ENCODE assay signal across 21 mouse cellular contexts in the genomic region with DNA sequence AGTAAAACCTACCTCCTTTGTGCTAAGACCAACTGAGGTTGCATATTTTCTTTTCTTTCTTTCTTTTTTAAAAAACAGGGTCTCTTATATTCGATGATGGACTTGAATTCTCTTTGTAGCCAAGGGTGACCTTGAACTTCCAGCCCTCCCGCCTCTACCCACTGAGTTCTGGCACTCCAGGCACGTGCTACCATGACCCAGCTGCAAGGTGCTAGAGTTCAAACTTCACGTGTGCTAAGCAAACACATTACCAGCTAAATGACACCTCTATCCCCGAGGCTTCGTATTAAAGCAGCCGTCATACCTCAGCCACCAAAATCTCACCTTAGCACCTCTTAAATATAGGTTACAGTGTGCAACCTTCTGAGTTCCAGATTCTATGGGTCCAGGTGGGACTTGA. TPM values are rescaled to one million over a fixed set of nuclear protein-coding genes. Genes with fewer than 3 reads are reported as not detected.
A peak's percentile ranks its signal among the peaks of the same experiment; 100 is the strongest.
DNase-seq lines count a peak whose midpoint lies in the region; ATAC-seq and TF ChIP-seq lines count a peak whose summit lies in the region.
"Had no signal": no experiment of that assay in that cellular context is flagged by ENCODE, and none has a peak within 500 bp of the region (broad histone marks: within the 10 kb centered on the region; RNA-seq: fewer than 3 reads in every experiment).

No protein-coding gene starts in this region.

- no peaks in the 10 kb centered on the region for H3K27me3 ChIP-seq in liver, embryonic 16.5 days (ENCODE audit: control insufficient read depth, insufficient read depth, low read depth, low read length)
- no peaks in the 10 kb centered on the region for H3K27me3 ChIP-seq in Patski
- no peaks in the 10 kb centered on the region for H3K27me3 ChIP-seq in intestine, postnatal 0 days (replicated peaks; ENCODE audit: control insufficient read depth, insufficient read depth, low read length)
- H3K27me3 ChIP-seq in midbrain, embryonic 13.5 days, result no peaks in the 10 kb centered on the region
- H3K27me3 ChIP-seq in kidney, embryonic 15.5 days, result no peaks in the 10 kb centered on the region
- H3K27me3 ChIP-seq: embryonic facial prominence, embryonic 12.5 days; forebrain, embryonic 12.5 days; heart, embryonic 15.5 days had no signal

- H3K4me2 ChIP-seq in liver, embryonic 16.5 days (ENCODE audit: low read depth, low read length), result no peak overlapping the region
- H3K4me2 ChIP-seq in intestine, postnatal 0 days (replicated peaks; ENCODE audit: low read depth), result no peak overlapping the region
- no peak overlapping the region for H3K4me2 ChIP-seq in midbrain, embryonic 13.5 days (replicated peaks)
- no peak overlapping the region for H3K4me2 ChIP-seq in kidney, embryonic 15.5 days
- H3K4me2 ChIP-seq: embryonic facial prominence, embryonic 12.5 days; forebrain, embryonic 12.5 days; heart, embryonic 11.5 days; heart, embryonic 15.5 days; hindbrain, embryonic 13.5 days had no signal

- H3K9me3 ChIP-seq in liver, embryonic 16.5 days (replicated peaks; ENCODE audit: control insufficient read depth, low read length), result no peaks in the 10 kb centered on the region
- H3K9me3 ChIP-seq in intestine, postnatal 0 days (ENCODE audit: control insufficient read depth), result no peaks in the 10 kb centered on the region
- H3K9me3 ChIP-seq in midbrain, embryonic 13.5 days, result no peaks in the 10 kb centered on the region
- H3K9me3 ChIP-seq in kidney, embryonic 15.5 days (replicated peaks), result no peaks in the 10 kb centered on the region
- H3K9me3 ChIP-seq: embryonic facial prominence, embryonic 12.5 days; forebrain, embryonic 12.5 days; heart, embryonic 15.5 days; hindbrain, embryonic 13.5 days had no signal

- no peaks in the 10 kb centered on the region for H3K36me3 ChIP-seq in liver, embryonic 16.5 days (ENCODE audit: control insufficient read depth, insufficient read depth)
- no peaks in the 10 kb centered on the region for H3K36me3 ChIP-seq in intestine, postnatal 0 days (ENCODE audit: control insufficient read depth, insufficient read depth)
- no peaks in the 10 kb centered on the region for H3K36me3 ChIP-seq in midbrain, embryonic 13.5 days
- no peaks in the 10 kb centered on the region for H3K36me3 ChIP-seq in kidney, embryonic 15.5 days
- H3K36me3 ChIP-seq: embryonic facial prominence, embryonic 12.5 days; forebrain, embryonic 12.5 days; G1E; heart, embryonic 15.5 days; hindbrain, embryonic 13.5 days had no signal

- DNase-seq in liver, result no peak
- DNase-seq in Patski (ENCODE audit: low read depth, low spot score), result no peak
- DNase-seq in natural killer cell, adult 2 months (ENCODE audit: low spot score in 2 of 2), result no peak
- DNase-seq: cerebellum, adult 11-12 months; cerebellum, adult 9-10 months; cerebellum, postnatal 25 days; gastrocnemius, postnatal 14 days; heart, adult 2 months; heart, postnatal 14 days had no signal

- in situ Hi-C loops in Patski (cut with MboI; ENCODE audit: low pct_unique_long_range_greater_than_20kb), result loop anchor here (5.0 kb wide), 1 partner anchor 98 kb away; no protein-coding TSS in a partner anchor

- no peaks in the 10 kb centered on the region; the same call in 1 of the 2 replicates for H3K4me1 ChIP-seq in liver, embryonic 16.5 days (ENCODE audit: control insufficient read depth, low read depth, low read length)
- H3K4me1 ChIP-seq in intestine, postnatal 0 days (replicated peaks; ENCODE audit: control insufficient read depth, insufficient read depth, low read length), result no peaks in the 10 kb centered on the region; the same call in 1 of the 2 replicates
- no peaks in the 10 kb centered on the region for H3K4me1 ChIP-seq in midbrain, embryonic 13.5 days (replicated peaks)
- peaks cover 13% of the 10 kb centered on the region; the same call in 1 of the 2 replicates for H3K4me1 ChIP-seq in kidney, embryonic 15.5 days
- H3K4me1 ChIP-seq: forebrain, embryonic 12.5 days; hindbrain, embryonic 13.5 days had no signal

- TF ChIP-seq CTCF in Patski (IDR thresholded peaks at IDR 0.05), result no peak
- TF ChIP-seq CTCF in intestine, postnatal 0 days (IDR thresholded peaks at IDR 0.05; ENCODE audit: low read depth), result no peak

- H3K27ac ChIP-seq in liver, embryonic 16.5 days (ENCODE audit: low read length), result no peak overlapping the region
- no peak overlapping the region for H3K27ac ChIP-seq in intestine, postnatal 0 days (ENCODE audit: low read depth, low read length)
- H3K27ac ChIP-seq in midbrain, embryonic 13.5 days, result no peak overlapping the region
- no peak overlapping the region for H3K27ac ChIP-seq in kidney, embryonic 15.5 days
- H3K27ac ChIP-seq: embryonic facial prominence, embryonic 12.5 days; forebrain, embryonic 12.5 days; heart, adult 2 months; heart, embryonic 15.5 days; hindbrain, embryonic 13.5 days had no signal

- H3K9ac ChIP-seq in liver, embryonic 16.5 days (ENCODE audit: low read depth, low read length), result no peak overlapping the region
- H3K9ac ChIP-seq in intestine, postnatal 0 days (ENCODE audit: low read depth, low read length), result no peak overlapping the region
- no peak overlapping the region for H3K9ac ChIP-seq in midbrain, embryonic 13.5 days (replicated peaks)
- no peak overlapping the region for H3K9ac ChIP-seq in kidney, embryonic 15.5 days
- H3K9ac ChIP-seq: embryonic facial prominence, embryonic 12.5 days; forebrain, embryonic 12.5 days; heart, embryonic 15.5 days; hindbrain, embryonic 13.5 days had no signal

- POLR2A ChIA-PET in Patski (lab: Charles Lee), result interaction anchor here (3.4 kb wide), 1 partner anchor 21 kb away, joined by 15 read pairs; a partner anchor contains a TSS

- 42% methylated on average over 7 of the region's 7 CpGs for WGBS in liver, embryonic 16.5 days (ENCODE audit: insufficient replicate concordance)
- 33% methylated on average over 7 of the region's 7 CpGs for WGBS in intestine, postnatal 0 days
- WGBS in midbrain, embryonic 13.5 days, result 80% methylated on average over 7 of the region's 7 CpGs
- 54% methylated on average over 7 of the region's 7 CpGs for WGBS in kidney, embryonic 15.5 days

- peak; percentile 24; the same call in 1 of the 2 replicates for ATAC-seq in liver, embryonic 16.5 days (ENCODE audit: low read depth)
- ATAC-seq in Patski, result peak; percentile 4
- peak; percentile 84 for ATAC-seq in intestine, postnatal 0 days
- no peak for ATAC-seq in midbrain, embryonic 13.5 days
- no peak for ATAC-seq in kidney, embryonic 15.5 days (replicated peaks; ENCODE audit: low FRiP score)
- ATAC-seq: activated CD4-positive, CD25-positive, alpha-beta regulatory T cell, adult 4 months; forebrain, embryonic 16.5 days had no signal

- CTCF ChIA-PET in Patski (lab: Charles Lee), result interaction anchor here (0.8 kb wide), 1 partner anchor 19 kb away, joined by 3 read pairs; no protein-coding TSS in a partner anchor

- H3K4me3 ChIP-seq in liver, embryonic 16.5 days (ENCODE audit: low read depth, low read length), result no peak overlapping the region
- H3K4me3 ChIP-seq in intestine, postnatal 0 days (ENCODE audit: low read depth, low read length), result no peak overlapping the region
- no peak overlapping the region for H3K4me3 ChIP-seq in midbrain, embryonic 13.5 days (replicated peaks)
- no peak overlapping the region for H3K4me3 ChIP-seq in kidney, embryonic 15.5 days (replicated peaks)
- H3K4me3 ChIP-seq: embryonic facial prominence, embryonic 12.5 days; forebrain, embryonic 12.5 days; heart, adult 2 months; heart, embryonic 15.5 days; hindbrain, embryonic 13.5 days had no signal

RNA-seq across cellular contexts. Expression of a gene that starts 21.9 kb away (rescaled TPM):
- 2.4 and 3.4 TPM in 2 replicates for polyA plus RNA-seq in liver, embryonic 16.5 days (2015; fragmentation: Nextera tagmentation; extraction: Ambion mirVana)
- 37.4 TPM for polyA plus RNA-seq in Patski (2021)
- 14.5 and 15.0 TPM in 2 replicates for polyA plus RNA-seq in intestine, postnatal 0 days (2015; fragmentation: Nextera tagmentation; extraction: Ambion mirVana)
- 3.3 and 4.6 TPM in 2 replicates for polyA plus RNA-seq in midbrain, embryonic 13.5 days (2015; fragmentation: Nextera tagmentation; extraction: Ambion mirVana)
- polyA plus RNA-seq in kidney, embryonic 15.5 days (2015; fragmentation: Nextera tagmentation; extraction: Ambion mirVana), result 7.4 and 9.4 TPM in 2 replicates
- polyA plus RNA-seq: G1E had no signal

RNA-seq across cellular contexts. Expression of a gene that starts 22.4 kb away (rescaled TPM):
- polyA plus RNA-seq in liver, embryonic 16.5 days (2015; fragmentation: Nextera tagmentation; extraction: Ambion mirVana), result 970 and 1,131 TPM in 2 replicates
- polyA plus RNA-seq in Patski (2021), result 0.35 TPM
- 0.77 and 0.94 TPM in 2 replicates for polyA plus RNA-seq in intestine, postnatal 0 days (2015; fragmentation: Nextera tagmentation; extraction: Ambion mirVana)
- 0.13 TPM in 1 of 2 replicates, not detected in the other for polyA plus RNA-seq in midbrain, embryonic 13.5 days (2015; fragmentation: Nextera tagmentation; extraction: Ambion mirVana)
- 3.8 and 7.0 TPM in 2 replicates for polyA plus RNA-seq in kidney, embryonic 15.5 days (2015; fragmentation: Nextera tagmentation; extraction: Ambion mirVana)
- polyA plus RNA-seq: activated CD4-positive, CD25-positive, alpha-beta regulatory T cell, adult 4 months; forebrain, embryonic 12.5 days; G1E had no signal

RNA-seq across cellular contexts. Expression of a gene that starts 59.4 kb away (rescaled TPM):
- 0.96 and 1.1 TPM in 2 replicates for polyA plus RNA-seq in liver, embryonic 16.5 days (2015; fragmentation: Nextera tagmentation; extraction: Ambion mirVana)
- polyA plus RNA-seq in Patski (2021), result 9.7 TPM
- polyA plus RNA-seq in intestine, postnatal 0 days (2015; fragmentation: Nextera tagmentation; extraction: Ambion mirVana), result 3.8 and 3.9 TPM in 2 replicates
- 35.7 and 37.8 TPM in 2 replicates for polyA plus RNA-seq in midbrain, embryonic 13.5 days (2015; fragmentation: Nextera tagmentation; extraction: Ambion mirVana)
- polyA plus RNA-seq in kidney, embryonic 15.5 days (2015; fragmentation: Nextera tagmentation; extraction: Ambion mirVana), result 13.7 and 13.8 TPM in 2 replicates
- polyA plus RNA-seq: G1E had no signal

Comparison
In these comparisons a context has a peak if more than half of its experiments do, and no peak if none do; other contexts are left out.
1. ATAC-seq: peak in liver, embryonic 16.5 days (single experiment), Patski (single experiment) and intestine, postnatal 0 days (single experiment); none in midbrain, embryonic 13.5 days (single experiment) and kidney, embryonic 15.5 days (single experiment).
2. RNA of a gene that starts 22.4 kb away (polyA plus RNA-seq): 970 to 1,131 TPM in liver, embryonic 16.5 days; 3.8 to 7.0 TPM in kidney, embryonic 15.5 days, 0.77 to 0.94 TPM in intestine, postnatal 0 days, 0.35 TPM in Patski (single experiment) and 0.13 TPM in midbrain, embryonic 13.5 days; every median in the first group is over 100 times any median in the second.